Mouse (Mus musculus): ENCODE results near the gene Rtl8b. TPM values are rescaled to one million over a fixed set of nuclear protein-coding genes. Genes with fewer than 3 reads are reported as not detected.

The Rtl8b gene
- 193 and 215 TPM in 2 replicates for polyA plus RNA-seq (2015; fragmentation: Nextera tagmentation; extraction: Ambion mirVana)

GRCm38 (mm10) chrX:53670294-53670693 lies at the start of gene Rtl8b:
Gene Rtl8b, minus strand, starts transcription at chrX:53670408.
- H3K36me3 ChIP-seq (ENCODE audit: insufficient read depth, low read length) = no peaks in the 10 kb centered on the region
- H3K4me3 ChIP-seq (ENCODE audit: low read depth, low read length) = peak within 1 kb of the TSS; percentile 24
- peak; percentile 92 for DNase-seq (ENCODE audit: low spot score)
- H3K9ac ChIP-seq (replicated peaks; ENCODE audit: low read depth) = no peak within 1 kb of the TSS
- no peak for TF ChIP-seq CTCF (IDR thresholded peaks at IDR 0.05)
- TF ChIP-seq EP300 (IDR thresholded peaks at IDR 0.05) = no peak
- no peaks in the 10 kb centered on the region for H3K4me1 ChIP-seq (ENCODE audit: insufficient read depth, low read depth, low read length)
- no peaks in the 10 kb centered on the region for H3K9me3 ChIP-seq (ENCODE audit: low read length)
- peak within 1 kb of the TSS; percentile 28; the same call in 1 of the 2 replicates for H3K4me2 ChIP-seq (replicated peaks; ENCODE audit: low read depth, low read length)
- peak; percentile 93 for ATAC-seq
- no peaks in the 10 kb centered on the region for H3K27me3 ChIP-seq (replicated peaks; ENCODE audit: insufficient read depth, low read length)
- WGBS = 8% methylated on average over 11 of the region's 15 CpGs
- no peak within 1 kb of the TSS for H3K27ac ChIP-seq (ENCODE audit: low read length)

- peak; percentile 83 for ATAC-seq
- 19% methylated on average over 30 of the region's 49 CpGs for WGBS
- Histone ChIP-seq H3K9me3 (ENCODE audit: low read length) (no peaks in the 10 kb centered on the region), H3K4me2 (replicated peaks; ENCODE audit: low read depth, low read length) (peak overlapping the region; percentile 38), H3K36me3 (ENCODE audit: insufficient read depth, low read length) (no peaks in the 10 kb centered on the region), H3K4me3 (ENCODE audit: low read depth, low read length) (peak overlapping the region; percentile 10; the same call in 1 of the 2 replicates), H3K9ac (replicated peaks; ENCODE audit: low read depth) (no peak overlapping the region), H3K27me3 (replicated peaks; ENCODE audit: insufficient read depth, low read length) (no peaks in the 10 kb centered on the region), H3K4me1 (ENCODE audit: insufficient read depth, low read depth, low read length) (no peaks in the 10 kb centered on the region), H3K27ac (ENCODE audit: low read length) (no peak overlapping the region)
- TF ChIP-seq CTCF (IDR thresholded peaks at IDR 0.05) (0 out of 2 replicates have a peak, but pooled peaks have one; percentile 4), EP300 (IDR thresholded peaks at IDR 0.05) (no peak)
- DNase-seq (ENCODE audit: low spot score) = peak; percentile 22
Measured at GRCm38 (mm10) chrX:53716323-53717182, 46.3 kb upstream of the Rtl8b start.

- ATAC-seq = no peak
- H3K27ac ChIP-seq (ENCODE audit: low read length) = no peak overlapping the region
- H3K36me3 ChIP-seq (ENCODE audit: insufficient read depth, low read length) = no peaks in the 10 kb centered on the region
- H3K4me3 ChIP-seq (ENCODE audit: low read depth, low read length) = no peak overlapping the region; the same call in 1 of the 2 replicates
- H3K9ac ChIP-seq (replicated peaks; ENCODE audit: low read depth) = no peak overlapping the region
- no peaks in the 10 kb centered on the region for H3K27me3 ChIP-seq (replicated peaks; ENCODE audit: insufficient read depth, low read length)
- WGBS = no CpG with 5 or more reads among the region's 2 CpGs
- TF ChIP-seq EP300 (IDR thresholded peaks at IDR 0.05) (no peak), CTCF (IDR thresholded peaks at IDR 0.05) (no peak)
- H3K4me1 ChIP-seq (ENCODE audit: insufficient read depth, low read depth, low read length) = no peaks in the 10 kb centered on the region
- H3K9me3 ChIP-seq (ENCODE audit: low read length) = no peaks in the 10 kb centered on the region
- DNase-seq (ENCODE audit: low spot score) = no peak
- peak overlapping the region; percentile 38 for H3K4me2 ChIP-seq (replicated peaks; ENCODE audit: low read depth, low read length)
Measured at GRCm38 (mm10) chrX:53715942-53716322, 45.7 kb upstream of the Rtl8b start.

GRCm38 (mm10) chrX:53702673-53703072 lies 32.5 kb upstream of the Rtl8b start:
- TF ChIP-seq EP300 (IDR thresholded peaks at IDR 0.05) (no peak), CTCF (IDR thresholded peaks at IDR 0.05) (no peak)
- no peak overlapping the region for H3K9ac ChIP-seq (replicated peaks; ENCODE audit: low read depth)

GRCm38 (mm10) chrX:53699225-53699624 lies 29.0 kb upstream of the Rtl8b start:
- H3K27me3 ChIP-seq (replicated peaks; ENCODE audit: insufficient read depth, low read length) = no peaks in the 10 kb centered on the region
- H3K9me3 ChIP-seq (ENCODE audit: low read length) = no peaks in the 10 kb centered on the region
- no peak overlapping the region for H3K9ac ChIP-seq (replicated peaks; ENCODE audit: low read depth)
- 81% methylated on average over 2 of the region's 2 CpGs for WGBS
- ATAC-seq = no peak
- TF ChIP-seq EP300 (IDR thresholded peaks at IDR 0.05) (no peak), CTCF (IDR thresholded peaks at IDR 0.05) (no peak)
- H3K4me2 ChIP-seq (replicated peaks; ENCODE audit: low read depth, low read length) = no peak overlapping the region
- no peaks in the 10 kb centered on the region for H3K36me3 ChIP-seq (ENCODE audit: insufficient read depth, low read length)
- H3K27ac ChIP-seq (ENCODE audit: low read length) = no peak overlapping the region
- no peaks in the 10 kb centered on the region for H3K4me1 ChIP-seq (ENCODE audit: insufficient read depth, low read depth, low read length)
- H3K4me3 ChIP-seq (ENCODE audit: low read depth, low read length) = no peak overlapping the region
- DNase-seq (ENCODE audit: low spot score) = no peak

More at GRCm38 (mm10) chrX:53702673-53703072, 32.5 kb upstream of the Rtl8b start:
- WGBS = 69% methylated on average over 3 of the region's 3 CpGs
- DNase-seq (ENCODE audit: low spot score) (no peak), ATAC-seq (no peak)
- H3K9me3 ChIP-seq (ENCODE audit: low read length) = no peaks in the 10 kb centered on the region
- H3K27ac ChIP-seq (ENCODE audit: low read length) = no peak overlapping the region
- no peaks in the 10 kb centered on the region for H3K36me3 ChIP-seq (ENCODE audit: insufficient read depth, low read length)
- no peak overlapping the region for H3K4me2 ChIP-seq (replicated peaks; ENCODE audit: low read depth, low read length)
- H3K27me3 ChIP-seq (replicated peaks; ENCODE audit: insufficient read depth, low read length) = no peaks in the 10 kb centered on the region
- H3K4me3 ChIP-seq (ENCODE audit: low read depth, low read length) = no peak overlapping the region
- no peaks in the 10 kb centered on the region for H3K4me1 ChIP-seq (ENCODE audit: insufficient read depth, low read depth, low read length)

GRCm38 (mm10) chrX:53694008-53694777 lies 24.0 kb upstream of the Rtl8b start:
- 60% methylated on average over 9 of the region's 9 CpGs for WGBS

More at GRCm38 (mm10) chrX:53694008-53694777, 24.0 kb upstream of the Rtl8b start:
- no peak for DNase-seq (ENCODE audit: low spot score)
- H3K36me3 ChIP-seq (ENCODE audit: insufficient read depth, low read length) = no peaks in the 10 kb centered on the region
- H3K27me3 ChIP-seq (replicated peaks; ENCODE audit: insufficient read depth, low read length) = no peaks in the 10 kb centered on the region
- TF ChIP-seq CTCF (IDR thresholded peaks at IDR 0.05) (no peak), EP300 (IDR thresholded peaks at IDR 0.05) (peak; percentile 67)
- H3K9ac ChIP-seq (replicated peaks; ENCODE audit: low read depth) = no peak overlapping the region
- ATAC-seq = no peak
- no peaks in the 10 kb centered on the region for H3K9me3 ChIP-seq (ENCODE audit: low read length)
- no peaks in the 10 kb centered on the region for H3K4me1 ChIP-seq (ENCODE audit: insufficient read depth, low read depth, low read length)
- H3K4me3 ChIP-seq (ENCODE audit: low read depth, low read length) = no peak overlapping the region
- H3K4me2 ChIP-seq (replicated peaks; ENCODE audit: low read depth, low read length) = no peak overlapping the region
- no peak overlapping the region for H3K27ac ChIP-seq (ENCODE audit: low read length)

All from lung, postnatal 0 days (tissue).